Mouse (Mus musculus) liver, postnatal 0 days (tissue): ENCODE data around the gene Lnx2.

Experiments
- CTCF ChIP-seq: sonication (generic); IDR thresholded peaks from 2 replicates; pipeline ENCODE4 v1.5.1; 2016; ENCODE audit warnings: antibody characterized with exemption, low read depth
- EP300 ChIP-seq: IDR thresholded peaks from 2 replicates; pipeline ENCODE4 v1.6.1; 2016; ENCODE audit warnings: antibody characterized with exemption, low read depth, mild to moderate bottlenecking

DNA sequence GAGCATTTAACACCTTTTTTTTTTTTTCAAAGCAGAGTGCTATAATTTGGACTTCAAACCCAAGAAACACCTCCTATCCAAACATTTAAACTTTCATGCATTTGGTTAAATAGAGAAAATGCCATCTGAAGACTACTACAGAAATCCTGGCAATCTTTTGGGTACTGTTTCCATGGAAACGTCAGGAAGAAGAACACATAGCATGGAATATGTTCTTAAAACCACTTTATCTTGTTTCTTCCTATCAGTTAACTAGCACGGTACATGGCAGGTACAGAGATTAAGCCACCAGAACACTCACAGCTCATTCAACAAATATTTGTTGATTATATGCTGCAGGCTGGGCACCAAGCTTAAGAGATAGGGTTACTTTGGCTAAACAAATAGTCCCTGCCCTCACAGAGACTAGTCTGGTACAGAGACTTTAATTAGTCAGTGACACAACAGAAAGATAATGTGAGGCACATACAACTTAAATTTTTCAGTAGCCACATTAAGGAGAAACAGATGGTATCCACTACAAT, 21.6 kb downstream of the Lnx2 start:
- TF ChIP-seq CTCF (no peak), EP300 (no peak)
